ENCODE assay signal across 9 mouse cellular contexts in genomic region chr13:99124894-99125570, GRCm38 (mm10). TPM values are rescaled to one million over a fixed set of nuclear protein-coding genes. Genes with fewer than 3 reads are reported as not detected.
A peak's percentile ranks its signal among the peaks of the same experiment; 100 is the strongest.
DNase-seq lines count a peak whose midpoint lies in the region; ATAC-seq lines count a peak whose summit lies in the region.
"Had no signal": no experiment of that assay in that cellular context is flagged by ENCODE, and none has a peak within 500 bp of the region (broad histone marks: within the 10 kb centered on the region; RNA-seq: fewer than 3 reads in every experiment).

No protein-coding gene starts in this region.

- peaks cover 24% of the 10 kb centered on the region for H3K4me1 ChIP-seq in heart, embryonic 12.5 days (replicated peaks)
- H3K4me1 ChIP-seq in forebrain, embryonic 11.5 days (replicated peaks; ENCODE audit: control insufficient read depth, insufficient read depth, low read length), result no peaks in the 10 kb centered on the region

- H3K4me2 ChIP-seq in heart, embryonic 12.5 days, result no peak overlapping the region
- no peak overlapping the region for H3K4me2 ChIP-seq in forebrain, embryonic 11.5 days (ENCODE audit: low read depth, low read length, severe bottlenecking)

- no peak overlapping the region for H3K9ac ChIP-seq in heart, embryonic 12.5 days
- no peak overlapping the region for H3K9ac ChIP-seq in forebrain, embryonic 11.5 days (ENCODE audit: low read length)

- H3K36me3 ChIP-seq in heart, embryonic 12.5 days, result no peaks in the 10 kb centered on the region
- no peaks in the 10 kb centered on the region for H3K36me3 ChIP-seq in forebrain, embryonic 11.5 days (ENCODE audit: control insufficient read depth, insufficient read depth, low read length)

- DNase-seq in heart, adult 18-20 months, result peak; percentile 82 to 95
- DNase-seq in adrenal gland, postnatal 14 days, result peak; percentile 50
- DNase-seq in heart, postnatal 4 days, result peak; percentile 78
- DNase-seq in lung, postnatal 14 days, result peak; percentile 76
- DNase-seq in forebrain, embryonic 11.5 days (ENCODE audit: low spot score), result no peak
- no peak for DNase-seq in cerebellum, adult 11 months

- ATAC-seq in heart, embryonic 12.5 days (ENCODE audit: insufficient number of reproducible peaks, low FRiP score), result no peak; the same call in 1 of the 2 replicates
- ATAC-seq in granulocyte monocyte progenitor cell, adult 5-6 weeks (replicated peaks; ENCODE audit: poor library complexity, severe bottlenecking), result no peak
- ATAC-seq in forebrain, embryonic 11.5 days (replicated peaks; ENCODE audit: low FRiP score), result no peak

- no peak overlapping the region for H3K4me3 ChIP-seq in heart, embryonic 12.5 days
- H3K4me3 ChIP-seq in forebrain, embryonic 11.5 days (ENCODE audit: low read depth, low read length), result no peak overlapping the region
- H3K4me3 ChIP-seq: erythroblast, embryonic 14.5 days had no signal

- no peak overlapping the region for H3K27ac ChIP-seq in heart, embryonic 12.5 days (ENCODE audit: poor library complexity, severe bottlenecking)
- H3K27ac ChIP-seq in forebrain, embryonic 11.5 days (ENCODE audit: low read depth, low read length), result no peak overlapping the region

- WGBS in heart, embryonic 12.5 days, result 53% methylated on average over 10 of the region's 10 CpGs
- 84% methylated on average over 10 of the region's 10 CpGs for WGBS in forebrain, embryonic 11.5 days

- no peaks in the 10 kb centered on the region for H3K27me3 ChIP-seq in heart, embryonic 12.5 days (replicated peaks)
- H3K27me3 ChIP-seq in forebrain, embryonic 11.5 days (ENCODE audit: control insufficient read depth, insufficient read depth, low read length), result no peaks in the 10 kb centered on the region

- no peaks in the 10 kb centered on the region for H3K9me3 ChIP-seq in heart, embryonic 12.5 days (replicated peaks)
- no peaks in the 10 kb centered on the region for H3K9me3 ChIP-seq in forebrain, embryonic 11.5 days (ENCODE audit: control insufficient read depth, low read length)

RNA-seq across cellular contexts. Expression of gene Zfp366, which starts 59.6 kb away (rescaled TPM):
- total RNA-seq in heart, adult 18-20 months (2021), result 10 to 100 TPM; 14.1 to 14.9 TPM
- 0.12 and 0.36 TPM in 2 replicates for polyA plus RNA-seq in heart, embryonic 12.5 days (2016; fragmentation: Nextera tagmentation; extraction: Ambion mirVana)
- 10.3 and 12.3 TPM in 2 replicates for total RNA-seq in adrenal gland, postnatal 14 days (2021)
- 10 to 100 TPM in 1 of 2 experiments, 1 to 10 TPM in 1; 7.2 to 10.1 TPM for total RNA-seq in heart, postnatal 4 days (2021)
- total RNA-seq in granulocyte monocyte progenitor cell, adult 5-6 weeks (2014; fragmentation: Nextera tagmentation), result not detected in 2 replicates
- total RNA-seq in granulocyte monocyte progenitor cell, adult 5-6 weeks (2017), result under 0.01 TPM in 1 of 2 replicates, not detected in the other
- polyA plus RNA-seq in forebrain, embryonic 11.5 days (2014; fragmentation: Nextera tagmentation; extraction: Ambion mirVana), result 0.72 and 0.73 TPM in 2 replicates
- polyA plus RNA-seq: erythroblast, embryonic 14.5 days had no signal

Comparison
In these comparisons a context has a peak if more than half of its experiments do, and no peak if none do; other contexts are left out.
1. DNase-seq: peak in heart, adult 18-20 months (2 of 2), adrenal gland, postnatal 14 days (single experiment), heart, postnatal 4 days (single experiment) and lung, postnatal 14 days (single experiment); none in forebrain, embryonic 11.5 days (single experiment) and cerebellum, adult 11 months (single experiment).
2. RNA of gene Zfp366, which starts 59.6 kb away (total RNA-seq): 14.1 to 14.9 TPM in heart, adult 18-20 months, 10.3 to 12.3 TPM in adrenal gland, postnatal 14 days and 7.2 to 10.1 TPM in heart, postnatal 4 days; under 0.01 TPM in granulocyte monocyte progenitor cell, adult 5-6 weeks; every median in the first group is over 4 times any median in the second.